Mouse (Mus musculus): ENCODE measurements around the gene Vamp8.

Gene Vamp8

GRCm38 (mm10) chr6:72371147-72371546 is 19.4 kb downstream of the Vamp8 start:
- DNase-seq = no peak

- no peak for DNase-seq
Observed at GRCm38 (mm10) chr6:72370091-72370490, 20.4 kb downstream of the Vamp8 start.

GRCm38 (mm10) chr6:72369557-72369956 is 20.9 kb downstream of the Vamp8 start:
- DNase-seq = no peak

GRCm38 (mm10) chr6:72367460-72367974 is 23.0 kb downstream of the Vamp8 start:
- DNase-seq = no peak

GRCm38 (mm10) chr6:72366844-72367443 is 23.6 kb downstream of the Vamp8 start, which contains the start of gene Rnf181:
Rnf181 (minus strand) TSS chr6:72366956.
- no peak for DNase-seq

GRCm38 (mm10) chr6:72366304-72366703 is 24.2 kb downstream of the Vamp8 start:
- no peak for DNase-seq

GRCm38 (mm10) chr6:72364985-72365384 is 25.5 kb downstream of the Vamp8 start:
- DNase-seq = no peak

GRCm38 (mm10) chr6:72364009-72364408 is 26.5 kb downstream of the Vamp8 start:
- no peak for DNase-seq

- peak; percentile 96 for DNase-seq
Observed at GRCm38 (mm10) chr6:72362132-72363028, 28.1 kb downstream of the Vamp8 start.

- no peak for DNase-seq
Observed at GRCm38 (mm10) chr6:72361121-72361551, 29.4 kb downstream of the Vamp8 start.

GRCm38 (mm10) chr6:72360599-72360935 is 29.9 kb downstream of the Vamp8 start:
- no peak for DNase-seq

GRCm38 (mm10) chr6:72359891-72360598 is 30.5 kb downstream of the Vamp8 start:
- no peak for DNase-seq

- no peak for DNase-seq
Observed at GRCm38 (mm10) chr6:72359343-72359742, 31.2 kb downstream of the Vamp8 start.

GRCm38 (mm10) chr6:72358086-72358764 is 32.3 kb downstream of the Vamp8 start:
- no peak for DNase-seq

- DNase-seq = no peak
Observed at GRCm38 (mm10) chr6:72357164-72358079, 33.1 kb downstream of the Vamp8 start.

GRCm38 (mm10) chr6:72356001-72356532 is 34.4 kb downstream of the Vamp8 start:
- no peak for DNase-seq

- DNase-seq = peak; percentile 66
Observed at GRCm38 (mm10) chr6:72355066-72355911, 35.2 kb downstream of the Vamp8 start, which contains the start of gene Tmem150a. Tmem150a (plus strand) TSS chr6:72355447.

GRCm38 (mm10) chr6:72354025-72354424 is 36.5 kb downstream of the Vamp8 start:
- no peak for DNase-seq

GRCm38 (mm10) chr6:72352636-72353405 is 37.7 kb downstream of the Vamp8 start:
- no peak for DNase-seq

Data from cerebellum, adult 8-10 months (tissue).